24 mouse cellular contexts compared by ENCODE assay signal in genomic region chr4:134199371-134199770, GRCm38 (mm10). TPM values are rescaled to one million over a fixed set of nuclear protein-coding genes. Genes with fewer than 3 reads are reported as not detected.
DNase-seq lines count a peak whose midpoint lies in the region; TF ChIP-seq lines count a peak whose summit lies in the region.
"Had no signal": no experiment of that assay in that cellular context is flagged by ENCODE, and none has a peak within 500 bp of the region (broad histone marks: within the 10 kb centered on the region; RNA-seq: fewer than 3 reads in every experiment).

No protein-coding gene starts in this region.

- H3K4me3 ChIP-seq in ES-E14 (ENCODE audit: insufficient read depth in 1 of 2, low read depth in 1 of 2, low read length in 2 of 2, poor library complexity in 1 of 2, severe bottlenecking in 1 of 2): no peak overlapping the region
- H3K4me3 ChIP-seq: embryonic facial prominence, embryonic 13.5 days; embryonic facial prominence, embryonic 15.5 days; erythroblast, embryonic 14.5 days; forebrain, embryonic 10.5 days; forebrain, embryonic 13.5 days; forebrain, embryonic 15.5 days had no signal

- H3K36me3 ChIP-seq in ES-E14 (ENCODE audit: control insufficient read depth, insufficient read depth, low read length, poor library complexity, severe bottlenecking): no peaks in the 10 kb centered on the region
- H3K36me3 ChIP-seq: embryonic facial prominence, embryonic 13.5 days; embryonic facial prominence, embryonic 15.5 days; forebrain, embryonic 10.5 days; forebrain, embryonic 15.5 days had no signal

- peak; percentile 49 for DNase-seq in ES-CJ7 (ENCODE audit: low read depth, low spot score)
- peak; percentile 47 for DNase-seq in ES-E14 (ENCODE audit: low read depth, low spot score)
- peak; percentile 79 for DNase-seq in ZHBTc4 (ENCODE audit: low read depth, low spot score)
- no peak for DNase-seq in spleen, postnatal 10 days (ENCODE audit: low spot score in 2 of 2)
- DNase-seq in gastrocnemius, adult 18-20 months (ENCODE audit: low spot score): no peak
- DNase-seq: adrenal gland, adult 2 months; adrenal gland, postnatal 10 days; adrenal gland, postnatal 25 days; cerebellum, adult 11 months; cerebellum, adult 18-20 months; cerebellum, adult 8-10 months; cerebellum, adult 9-11 months; cerebellum, postnatal 14 days; cerebellum, postnatal 36 days; embryo, embryonic 11 days had no signal

- H3K9me3 ChIP-seq in ES-E14 (ENCODE audit: control insufficient read depth, insufficient read depth, low read depth, low read length): no peaks in the 10 kb centered on the region
- H3K9me3 ChIP-seq: embryonic facial prominence, embryonic 13.5 days; embryonic facial prominence, embryonic 15.5 days; forebrain, embryonic 10.5 days; forebrain, embryonic 13.5 days; forebrain, embryonic 15.5 days had no signal

- no peak overlapping the region for H3K27ac ChIP-seq in ES-E14 (ENCODE audit: insufficient read depth, low read depth, low read length, poor library complexity, severe bottlenecking)
- H3K27ac ChIP-seq: embryonic facial prominence, embryonic 13.5 days; embryonic facial prominence, embryonic 15.5 days; forebrain, embryonic 10.5 days; forebrain, embryonic 13.5 days; forebrain, embryonic 15.5 days had no signal

- no peak overlapping the region for H3K9ac ChIP-seq in ES-E14 (ENCODE audit: insufficient read depth, low read depth, low read length, poor library complexity, severe bottlenecking)
- H3K9ac ChIP-seq: embryonic facial prominence, embryonic 13.5 days; embryonic facial prominence, embryonic 15.5 days; forebrain, embryonic 13.5 days; forebrain, embryonic 15.5 days had no signal

- in situ Hi-C loops in ES-E14 (cut with MboI; ENCODE audit: low sequenced_read_pairs in 2 of 2, unreplicated experiment in 2 of 2): no loop called here

- 0 out of 4 replicates have a peak, but pooled peaks cover 0 to 1% of the 10 kb centered on the region in 2 experiments for H3K4me1 ChIP-seq in ES-E14 (ENCODE audit: control insufficient read depth in 2 of 2, insufficient read depth in 2 of 2, low read length in 2 of 2, poor library complexity in 1 of 2)
- H3K4me1 ChIP-seq: embryonic facial prominence, embryonic 13.5 days; embryonic facial prominence, embryonic 15.5 days; forebrain, embryonic 10.5 days; forebrain, embryonic 13.5 days; forebrain, embryonic 15.5 days had no signal

TF ChIP-seq in ES-E14, 5 proteins besides CTCF, POLR2A, EP300 and RAD21:
- no peak for TF ChIP-seq CHD2 (IDR thresholded peaks at IDR 0.05; ENCODE audit: low read depth, low read length)
- TF ChIP-seq HCFC1 (IDR thresholded peaks at IDR 0.05; ENCODE audit: borderline replicate concordance, insufficient read depth, low read length): no peak
- no peak for TF ChIP-seq MAFK (IDR thresholded peaks at IDR 0.05; ENCODE audit: insufficient read depth, low read depth, low read length)
- TF ChIP-seq ZNF384 (IDR thresholded peaks at IDR 0.05; ENCODE audit: low read depth, low read length): 0 out of 2 replicates have a peak, but pooled peaks have one; percentile 28
- no peak for TF ChIP-seq ZC3H11A (IDR thresholded peaks at IDR 0.05; ENCODE audit: borderline replicate concordance, low read depth, low read length)

RNA-seq across cellular contexts. Expression of gene Gm7534, which starts 3.4 kb away (rescaled TPM):
- not detected in 2 replicates for total RNA-seq in ES-E14 (2012; rRNA removed)
- not detected for total RNA-seq in gastrocnemius, adult 18-20 months (2021)
- total RNA-seq: adrenal gland, adult 2 months; adrenal gland, postnatal 10 days; adrenal gland, postnatal 25 days; adrenal gland, postnatal 4 days; common myeloid progenitor, adult 5-6 weeks; MEL had no signal

RNA-seq across cellular contexts. Expression of gene Cep85, which starts 12.5 kb away (rescaled TPM):
- 53.5 and 67.5 TPM in 2 replicates for total RNA-seq in ES-E14 (2012; rRNA removed)
- 10 to 100 TPM; 58.4 to 80.2 TPM for total RNA-seq in gastrocnemius, adult 18-20 months (2021)

RNA-seq across cellular contexts. Expression of gene Catsper4, which starts 27.8 kb away (rescaled TPM):
- total RNA-seq in ES-E14 (2012; rRNA removed): 0.32 TPM in 1 of 2 replicates, not detected in the other
- 1 to 10 TPM in 1 of 2 experiments, under 1 TPM in 1; 0.84 to 2.9 TPM for total RNA-seq in gastrocnemius, adult 18-20 months (2021)
- total RNA-seq: adrenal gland, adult 2 months; adrenal gland, postnatal 10 days; adrenal gland, postnatal 25 days; adrenal gland, postnatal 4 days; common myeloid progenitor, adult 5-6 weeks; MEL had no signal

RNA-seq across cellular contexts. Expression of gene Cnksr1, which starts 38.8 kb away (rescaled TPM):
- total RNA-seq in ES-E14 (2012; rRNA removed): 1.7 and 2.7 TPM in 2 replicates
- total RNA-seq in gastrocnemius, adult 18-20 months (2021): 10 to 100 TPM; 44.4 to 65.0 TPM
- total RNA-seq: common myeloid progenitor, adult 5-6 weeks; MEL had no signal

RNA-seq across cellular contexts. Expression of gene E130218I03Rik, which starts 44.1 kb away (rescaled TPM):
- 1.3 and 1.6 TPM in 2 replicates for total RNA-seq in ES-E14 (2012; rRNA removed)
- under 1 TPM; 0.69 to 0.73 TPM for total RNA-seq in gastrocnemius, adult 18-20 months (2021)
- total RNA-seq: adrenal gland, adult 2 months; adrenal gland, postnatal 10 days; adrenal gland, postnatal 25 days; adrenal gland, postnatal 4 days had no signal

Comparison
In these comparisons a context has a peak if more than half of its experiments do, and no peak if none do; other contexts are left out.
1. DNase-seq: peak in ES-CJ7 (single experiment), ES-E14 (single experiment) and ZHBTc4 (single experiment); none in spleen, postnatal 10 days (0 of 2) and gastrocnemius, adult 18-20 months (single experiment).